Mouse (Mus musculus) hindbrain, embryonic 10.5 days (tissue): ENCODE results near the gene Sorcs3. TPM values are rescaled to one million over a fixed set of nuclear protein-coding genes. Genes with fewer than 3 reads are reported as not detected.
A peak's percentile ranks its signal among the peaks of the same experiment; 100 is the strongest.

Source experiments
- DNase-seq: peaks from one replicate; pipeline ENCODE4 v3.0.0-alpha.2; 2017; ENCODE audit warnings: low spot score
- H3K27ac ChIP-seq: fragments of 300-500 bp; sonication (generic); 2 replicates; pipeline ENCODE4 v1.5.1; 2016; ENCODE audit warnings: mild to moderate bottlenecking, moderate library complexity
- H3K27me3 ChIP-seq: fragments of 300-500 bp; sonication (generic); 2 replicates; pipeline ENCODE4 v1.6.1; 2016; ENCODE audit warnings: mild to moderate bottlenecking; ENCODE audit not compliant: poor library complexity, insufficient read depth, severe bottlenecking
- H3K36me3 ChIP-seq: fragments of 300-500 bp; sonication (generic); 2 replicates; pipeline ENCODE4 v1.6.1; 2016; ENCODE audit warnings: mild to moderate bottlenecking, moderate library complexity
- H3K4me1 ChIP-seq: fragments of 300-500 bp; sonication (generic); replicated peaks from 2 replicates; pipeline ENCODE4 v1.6.1; 2016; ENCODE audit warnings: mild to moderate bottlenecking
- H3K4me3 ChIP-seq: fragments of 300-500 bp; sonication (generic); 2 replicates; pipeline ENCODE4 v1.5.1; 2016; ENCODE audit warnings: mild to moderate bottlenecking, moderate library complexity
- H3K9me3 ChIP-seq: fragments of 300-500 bp; sonication (generic); 2 replicates; pipeline ENCODE4 v1.6.1; 2016; ENCODE audit warnings: mild to moderate bottlenecking, moderate library complexity
- WGBS: fragments of 180-500 bp; shearing (Covaris S2); methylation state at CpG from one replicate; pipeline ENCODE4 v1.1.7; 2016; 5-methylcytosine and 5-hydroxymethylcytosine counted together
- polyA plus RNA-seq: library from polyadenylated mRNA; unstranded; fragments of >200 nt; fragmentation: Nextera tagmentation; extraction: Ambion mirVana; gene quantifications from 2 replicates; pipeline ENCODE4 v1.2.1, GENCODE M21; 2016

Gene Sorcs3
- polyA plus RNA-seq, 1 experiment from 2014 or later, result 3.1 TPM

GRCm38 (mm10) chr19:48491111-48491510 is 285.3 kb downstream of the Sorcs3 start:
- Histone ChIP-seq H3K4me3 (no peak overlapping the region), H3K36me3 (no peaks in the 10 kb centered on the region), H3K27ac (no peak overlapping the region), H3K27me3 (no peaks in the 10 kb centered on the region), H3K4me1 (no peaks in the 10 kb centered on the region), H3K9me3 (no peaks in the 10 kb centered on the region)
- WGBS, result 68% methylated on average over 3 of the region's 3 CpGs
- no peak for DNase-seq

GRCm38 (mm10) chr19:48503896-48504620 is 298.2 kb downstream of the Sorcs3 start:
- Histone ChIP-seq H3K27me3 (no peaks in the 10 kb centered on the region), H3K4me1 (no peaks in the 10 kb centered on the region), H3K4me3 (no peak overlapping the region), H3K36me3 (no peaks in the 10 kb centered on the region), H3K27ac (no peak overlapping the region), H3K9me3 (no peaks in the 10 kb centered on the region)
- DNase-seq, result no peak
- WGBS, result 68% methylated on average over 2 of the region's 2 CpGs

- H3K4me3 ChIP-seq, result no peak overlapping the region
- no peaks in the 10 kb centered on the region for H3K4me1 ChIP-seq
- 0 out of 2 replicates have a peak, but pooled peaks cover 3% of the 10 kb centered on the region for H3K9me3 ChIP-seq
- WGBS, result 93% methylated on average over 7 of the region's 7 CpGs
- H3K36me3 ChIP-seq, result no peaks in the 10 kb centered on the region
- no peak overlapping the region for H3K27ac ChIP-seq
- H3K27me3 ChIP-seq, result no peaks in the 10 kb centered on the region
- no peak for DNase-seq
Measured at GRCm38 (mm10) chr19:48523803-48524202, 318.0 kb downstream of the Sorcs3 start.

GRCm38 (mm10) chr19:48524527-48525214 is 318.8 kb downstream of the Sorcs3 start:
- Histone ChIP-seq H3K36me3 (no peaks in the 10 kb centered on the region), H3K4me3 (no peak overlapping the region), H3K27ac (no peak overlapping the region), H3K27me3 (no peaks in the 10 kb centered on the region), H3K4me1 (no peaks in the 10 kb centered on the region), H3K9me3 (0 out of 2 replicates have a peak, but pooled peaks cover 3% of the 10 kb centered on the region)
- WGBS, result 70% methylated on average over 9 of the region's 9 CpGs
- no peak for DNase-seq

- H3K9me3 ChIP-seq, result no peaks in the 10 kb centered on the region
- 94% methylated on average over 4 of the region's 4 CpGs for WGBS
- H3K4me3 ChIP-seq, result no peak overlapping the region
- H3K4me1 ChIP-seq, result no peaks in the 10 kb centered on the region
- H3K27ac ChIP-seq, result no peak overlapping the region
- H3K27me3 ChIP-seq, result no peaks in the 10 kb centered on the region
- H3K36me3 ChIP-seq, result no peaks in the 10 kb centered on the region
- no peak for DNase-seq
Measured at GRCm38 (mm10) chr19:48533582-48533981, 327.8 kb downstream of the Sorcs3 start.

GRCm38 (mm10) chr19:48544294-48544693 is 338.5 kb downstream of the Sorcs3 start:
- 0 out of 2 replicates have a peak, but pooled peaks cover 9% of the 10 kb centered on the region for H3K9me3 ChIP-seq
- H3K36me3 ChIP-seq, result no peaks in the 10 kb centered on the region

GRCm38 (mm10) chr19:48545421-48546132 is 339.8 kb downstream of the Sorcs3 start:
- WGBS, result 93% methylated on average over 7 of the region's 7 CpGs
- DNase-seq, result no peak
- no peaks in the 10 kb centered on the region for H3K27me3 ChIP-seq
- H3K36me3 ChIP-seq, result no peaks in the 10 kb centered on the region
- H3K27ac ChIP-seq, result no peak overlapping the region
- H3K4me3 ChIP-seq, result no peak overlapping the region
- 0 out of 2 replicates have a peak, but pooled peaks cover 9% of the 10 kb centered on the region for H3K9me3 ChIP-seq
- peaks cover 7% of the 10 kb centered on the region; the same call in 1 of the 2 replicates for H3K4me1 ChIP-seq

More at GRCm38 (mm10) chr19:48544294-48544693, 338.5 kb downstream of the Sorcs3 start:
- Histone ChIP-seq H3K27me3 (no peaks in the 10 kb centered on the region), H3K4me1 (peaks cover 7% of the 10 kb centered on the region; the same call in 1 of the 2 replicates), H3K27ac (no peak overlapping the region), H3K4me3 (no peak overlapping the region)
- no peak for DNase-seq

GRCm38 (mm10) chr19:48546133-48546448 is 340.3 kb downstream of the Sorcs3 start:
- Histone ChIP-seq H3K4me1 (peaks cover 7% of the 10 kb centered on the region; the same call in 1 of the 2 replicates), H3K27me3 (no peaks in the 10 kb centered on the region), H3K36me3 (no peaks in the 10 kb centered on the region), H3K27ac (no peak overlapping the region), H3K4me3 (no peak overlapping the region), H3K9me3 (0 out of 2 replicates have a peak, but pooled peaks cover 9% of the 10 kb centered on the region)
- WGBS, result 91% methylated on average over 2 of the region's 2 CpGs
- no peak for DNase-seq

GRCm38 (mm10) chr19:48548143-48548881 is 342.5 kb downstream of the Sorcs3 start:
- Histone ChIP-seq H3K4me3 (no peak overlapping the region), H3K27me3 (no peaks in the 10 kb centered on the region), H3K9me3 (0 out of 2 replicates have a peak, but pooled peaks cover 9% of the 10 kb centered on the region), H3K27ac (no peak overlapping the region), H3K4me1 (peaks cover 7% of the 10 kb centered on the region; the same call in 1 of the 2 replicates), H3K36me3 (no peaks in the 10 kb centered on the region)
- peak; percentile 6 for DNase-seq
- WGBS, result 25% methylated on average over 9 of the region's 9 CpGs

GRCm38 (mm10) chr19:48559432-48559831 is 353.6 kb downstream of the Sorcs3 start:
- H3K27ac ChIP-seq, result no peak overlapping the region
- H3K36me3 ChIP-seq, result no peaks in the 10 kb centered on the region
- no peaks in the 10 kb centered on the region for H3K4me1 ChIP-seq
- no peak overlapping the region for H3K4me3 ChIP-seq
- 64% methylated on average over 2 of the region's 2 CpGs for WGBS
- no peaks in the 10 kb centered on the region for H3K27me3 ChIP-seq
- no peak for DNase-seq
- no peaks in the 10 kb centered on the region for H3K9me3 ChIP-seq

GRCm38 (mm10) chr19:48575736-48576135 is 369.9 kb downstream of the Sorcs3 start:
- H3K4me1 ChIP-seq, result no peaks in the 10 kb centered on the region
- 70% methylated on average over 1 of the region's 1 CpGs for WGBS
- DNase-seq, result no peak
- H3K4me3 ChIP-seq, result no peak overlapping the region
- no peak overlapping the region for H3K27ac ChIP-seq
- H3K36me3 ChIP-seq, result no peaks in the 10 kb centered on the region
- H3K27me3 ChIP-seq, result no peaks in the 10 kb centered on the region
- H3K9me3 ChIP-seq, result no peaks in the 10 kb centered on the region

- DNase-seq, result no peak
- H3K27ac ChIP-seq, result no peak overlapping the region
- H3K4me1 ChIP-seq, result no peaks in the 10 kb centered on the region
- 84% methylated on average over 5 of the region's 5 CpGs for WGBS
- H3K9me3 ChIP-seq, result no peaks in the 10 kb centered on the region
- H3K4me3 ChIP-seq, result no peak overlapping the region
- no peaks in the 10 kb centered on the region for H3K36me3 ChIP-seq
- no peaks in the 10 kb centered on the region for H3K27me3 ChIP-seq
Measured at GRCm38 (mm10) chr19:48577169-48577568, 371.3 kb downstream of the Sorcs3 start.
